Mouse (Mus musculus) hindbrain, embryonic 16.5 days (tissue): ENCODE results near the gene Vcl. TPM values are rescaled to one million over a fixed set of nuclear protein-coding genes. Genes with fewer than 3 reads are reported as not detected.

Source experiments
- ATAC-seq: fragments of 200-750 bp; cut with Nextera tagmentation; 2 replicates; pipeline ENCODE4 v1.8.0; 2017; ENCODE audit warnings: moderate TSS enrichment, moderate library complexity
- H3K27ac ChIP-seq: fragments of 300-500 bp; sonication (generic); 2 replicates; pipeline ENCODE4 v1.5.1; 2014; ENCODE audit warnings: low read depth, mild to moderate bottlenecking, control low read depth, low read length, moderate library complexity
- H3K27me3 ChIP-seq: fragments of 300-500 bp; sonication (generic); replicated peaks from 2 replicates; pipeline ENCODE4 v1.6.1; 2014; ENCODE audit warnings: low read length; ENCODE audit not compliant: control insufficient read depth, insufficient read depth
- H3K36me3 ChIP-seq: fragments of 300-500 bp; sonication (generic); 2 replicates; pipeline ENCODE4 v1.6.1; 2014; ENCODE audit warnings: mild to moderate bottlenecking, low read length, moderate library complexity, mixed read lengths; ENCODE audit not compliant: control insufficient read depth, insufficient read depth
- H3K4me1 ChIP-seq: fragments of 300-500 bp; sonication (generic); 2 replicates; pipeline ENCODE4 v1.6.1; 2014; ENCODE audit warnings: low read depth, low read length; ENCODE audit not compliant: control insufficient read depth, insufficient read depth
- H3K4me2 ChIP-seq: fragments of 300-500 bp; sonication (generic); 2 replicates; pipeline ENCODE4 v1.6.1; 2014; ENCODE audit warnings: mild to moderate bottlenecking, low read length, control low read depth, moderate library complexity
- H3K4me3 ChIP-seq: fragments of 300-500 bp; sonication (generic); 2 replicates; pipeline ENCODE4 v1.5.1; 2014; ENCODE audit warnings: mild to moderate bottlenecking, low read length, control low read depth, moderate library complexity
- H3K9ac ChIP-seq: fragments of 300-500 bp; sonication (generic); 2 replicates; pipeline ENCODE4 v1.6.1; 2014; ENCODE audit warnings: low read depth, mild to moderate bottlenecking, control low read depth, low read length, moderate library complexity
- H3K9me3 ChIP-seq: fragments of 300-500 bp; sonication (generic); 2 replicates; pipeline ENCODE4 v1.6.1; 2014; ENCODE audit warnings: mild to moderate bottlenecking, low read length, moderate library complexity; ENCODE audit not compliant: control insufficient read depth
- WGBS: fragments of 180-500 bp; shearing (Covaris S2); extraction: QIAGEN DNeasy Blood & Tissue Kit; methylation state at CpG from one replicate; pipeline ENCODE4 v1.1.7; 2014; 5-methylcytosine and 5-hydroxymethylcytosine counted together
- polyA plus RNA-seq: library from polyadenylated mRNA; unstranded; fragments of >200 nt; fragmentation: Nextera tagmentation; extraction: Ambion mirVana; gene quantifications from 2 replicates; pipeline ENCODE4 v1.2.1, GENCODE M21; 2015

Gene Vcl
- polyA plus RNA-seq, 1 experiment from 2014 or later, result 14.8 TPM

DNA sequence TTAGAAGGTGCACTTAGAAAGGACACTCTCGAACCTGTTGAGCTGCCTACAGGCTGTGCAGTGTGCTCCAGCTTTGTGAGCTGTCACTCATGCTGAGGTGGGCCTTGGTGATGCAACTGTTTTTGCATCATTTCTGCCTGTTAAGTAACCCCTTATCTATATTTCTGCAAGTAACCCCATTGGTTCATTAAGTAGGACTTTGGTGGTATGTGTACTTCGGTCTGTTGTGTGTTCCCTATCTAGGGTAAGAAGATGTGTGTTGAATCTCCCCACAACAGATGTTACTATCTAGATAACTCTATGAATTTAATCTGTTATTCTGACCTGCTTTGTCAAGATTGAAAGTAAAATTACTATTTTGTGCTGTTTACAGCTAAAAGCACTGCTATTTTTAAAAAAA is 17.4 kb upstream of the Vcl start:
- no peak for ATAC-seq
- WGBS, result 87% methylated on average over 2 of the region's 2 CpGs

GRCm38 (mm10) chr14:20914415-20914814 is 14.8 kb upstream of the Vcl start:
- peak; percentile 50; the same call in 1 of the 2 replicates for ATAC-seq
- 52% methylated on average over 2 of the region's 2 CpGs for WGBS
- no peaks in the 10 kb centered on the region for H3K36me3 ChIP-seq

More for the DNA sequence above, 17.4 kb upstream of the Vcl start:
- Histone ChIP-seq H3K27me3 (no peaks in the 10 kb centered on the region), H3K4me3 (no peak overlapping the region), H3K27ac (no peak overlapping the region), H3K4me1 (no peaks in the 10 kb centered on the region), H3K9me3 (no peaks in the 10 kb centered on the region), H3K9ac (no peak overlapping the region), H3K36me3 (no peaks in the 10 kb centered on the region), H3K4me2 (no peak overlapping the region)

DNA sequence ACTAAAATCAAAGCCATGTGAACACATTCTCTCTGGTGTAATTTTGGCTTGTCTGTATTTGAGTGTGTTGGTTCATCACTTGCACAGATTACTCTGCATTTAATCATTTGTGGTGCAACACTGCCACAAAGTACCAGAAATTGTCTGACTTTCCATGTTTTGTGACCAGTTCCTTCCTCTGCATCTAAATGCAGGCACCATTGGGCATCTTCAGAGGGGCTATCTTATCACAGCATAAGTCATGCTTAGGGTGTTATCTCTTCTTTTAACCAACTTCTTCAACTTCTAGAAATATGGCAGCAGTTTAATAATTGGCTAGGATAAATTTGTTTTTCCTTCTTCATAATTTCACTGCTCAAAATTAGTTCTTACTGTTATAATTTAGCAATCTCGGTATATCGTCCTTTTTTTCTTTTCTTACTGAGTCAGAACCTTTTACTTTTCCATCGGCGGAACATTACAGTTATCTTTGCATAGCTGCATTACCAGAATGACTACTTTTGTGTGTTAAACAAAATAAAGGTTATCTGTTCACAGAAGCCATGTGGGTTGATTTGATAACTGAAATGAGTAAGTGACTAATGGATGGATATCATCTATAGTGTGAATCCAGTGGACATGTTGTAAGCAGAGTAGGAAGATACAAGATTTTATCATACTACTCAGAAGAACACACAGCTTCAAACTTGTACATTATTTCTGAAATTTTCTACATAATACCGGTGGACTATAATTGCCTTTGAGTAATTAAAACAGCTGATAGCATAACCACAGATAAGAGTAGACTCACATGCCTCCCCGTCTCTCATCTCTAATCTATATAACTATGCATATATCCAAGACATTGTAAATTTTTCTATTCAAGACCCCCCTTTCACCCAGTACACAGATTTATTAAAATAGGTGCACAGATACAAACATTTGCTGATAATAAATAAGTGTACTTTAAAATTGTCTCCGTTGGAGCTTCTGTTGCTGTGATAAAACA is 12.3 kb upstream of the Vcl start:
- no peak overlapping the region for H3K4me2 ChIP-seq
- H3K27me3 ChIP-seq, result no peaks in the 10 kb centered on the region
- ATAC-seq, result no peak
- H3K9ac ChIP-seq, result no peak overlapping the region
- no peak overlapping the region for H3K4me3 ChIP-seq
- H3K9me3 ChIP-seq, result no peaks in the 10 kb centered on the region
- no peak overlapping the region for H3K27ac ChIP-seq
- H3K36me3 ChIP-seq, result no peaks in the 10 kb centered on the region
- 93% methylated on average over 7 of the region's 7 CpGs for WGBS
- no peaks in the 10 kb centered on the region for H3K4me1 ChIP-seq

More at GRCm38 (mm10) chr14:20914415-20914814, 14.8 kb upstream of the Vcl start:
- H3K9ac ChIP-seq, result no peak overlapping the region
- H3K27ac ChIP-seq, result no peak overlapping the region
- H3K9me3 ChIP-seq, result no peaks in the 10 kb centered on the region
- H3K4me3 ChIP-seq, result no peak overlapping the region
- H3K27me3 ChIP-seq, result no peaks in the 10 kb centered on the region
- H3K4me1 ChIP-seq, result no peaks in the 10 kb centered on the region
- no peak overlapping the region for H3K4me2 ChIP-seq

- 88% methylated on average over 5 of the region's 5 CpGs for WGBS
- Histone ChIP-seq H3K9ac (no peak overlapping the region), H3K36me3 (no peaks in the 10 kb centered on the region), H3K27me3 (no peaks in the 10 kb centered on the region), H3K4me2 (no peak overlapping the region), H3K9me3 (no peaks in the 10 kb centered on the region), H3K27ac (no peak overlapping the region), H3K4me3 (no peak overlapping the region), H3K4me1 (no peaks in the 10 kb centered on the region)
- ATAC-seq, result no peak
Measured at GRCm38 (mm10) chr14:20924071-20924789, 5.0 kb upstream of the Vcl start.

DNA sequence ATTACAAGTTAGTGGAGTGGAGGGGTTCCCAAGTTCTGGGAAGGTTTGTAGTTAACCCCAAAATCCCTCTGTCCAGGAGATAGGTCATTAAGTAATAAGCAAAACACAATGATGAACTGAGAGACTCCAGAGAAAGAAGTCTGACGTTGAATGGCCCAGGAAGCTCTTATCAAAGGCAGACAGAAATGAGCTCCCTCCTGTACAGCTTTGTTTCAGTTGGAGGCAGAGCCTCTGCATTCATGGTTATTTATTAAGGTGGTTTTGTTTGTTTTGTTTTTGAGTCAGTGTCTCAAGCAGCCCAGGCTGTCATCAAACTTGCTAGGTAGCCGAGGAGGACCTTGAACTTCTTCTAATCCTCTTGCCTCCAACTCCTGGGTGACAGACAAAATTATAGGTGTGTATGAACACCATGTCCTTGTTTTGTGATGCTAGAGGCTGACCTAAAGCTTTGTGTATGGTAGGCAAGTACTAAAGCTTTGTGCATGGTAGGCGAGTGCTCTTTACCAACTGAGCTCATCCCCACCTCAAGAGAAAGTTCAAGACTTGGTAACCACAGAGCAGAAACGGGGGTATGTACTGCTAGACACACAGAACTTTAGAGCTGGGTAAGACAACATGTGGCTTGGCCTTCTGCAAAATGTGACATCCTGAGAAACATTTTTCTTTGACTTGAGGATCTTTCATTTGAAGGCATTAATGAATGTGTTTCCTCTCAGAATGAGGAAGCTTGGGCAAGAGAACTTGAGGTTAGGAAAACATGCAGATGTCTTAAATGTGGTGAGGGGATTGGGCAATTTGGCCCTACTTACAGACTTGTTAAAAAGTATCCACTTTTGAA is 1.5 kb upstream of the Vcl start:
- peaks cover 14% of the 10 kb centered on the region for H3K4me1 ChIP-seq
- H3K27ac ChIP-seq, result no peak overlapping the region
- no peak overlapping the region for H3K9ac ChIP-seq
- no peaks in the 10 kb centered on the region for H3K36me3 ChIP-seq
- no peaks in the 10 kb centered on the region for H3K27me3 ChIP-seq
- H3K9me3 ChIP-seq, result no peaks in the 10 kb centered on the region
- H3K4me2 ChIP-seq, result no peak overlapping the region
- ATAC-seq, result no peak
- 89% methylated on average over 4 of the region's 4 CpGs for WGBS
- H3K4me3 ChIP-seq, result no peak overlapping the region

GRCm38 (mm10) chr14:20928308-20928685 is 901 bp upstream of the Vcl start:
- no peak for ATAC-seq
- 23% methylated on average over 4 of the region's 4 CpGs for WGBS

DNA sequence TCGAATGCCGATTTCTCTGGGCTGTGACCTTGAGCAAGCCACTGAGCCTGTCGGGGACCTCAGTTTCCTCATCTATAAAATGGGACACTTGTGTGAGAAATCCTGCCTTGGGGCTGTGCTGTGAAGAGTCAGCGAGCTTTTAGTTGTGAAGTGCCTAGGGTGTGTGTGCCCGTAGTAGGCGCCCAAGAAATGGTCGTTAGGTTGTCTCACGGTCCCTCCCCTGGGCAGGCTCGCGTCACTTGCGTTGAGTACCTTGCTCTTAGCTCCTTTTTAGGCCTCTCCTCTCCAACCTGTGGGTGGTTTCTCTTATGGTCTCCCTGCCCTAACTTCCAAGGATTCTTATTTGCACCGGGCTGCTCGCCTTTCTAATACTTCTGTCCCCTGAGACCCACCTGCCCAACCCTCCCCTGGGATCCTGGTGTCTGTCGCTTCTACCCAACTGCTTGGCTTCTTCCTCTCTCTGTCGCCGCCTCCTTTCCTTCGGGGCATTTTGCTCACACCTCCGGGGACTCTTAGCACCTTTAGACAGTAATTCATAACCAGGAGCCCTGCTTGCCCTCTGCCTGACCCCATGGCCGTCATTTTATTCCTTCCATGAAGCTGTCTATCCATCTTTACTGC is 726 bp downstream of the Vcl start:
- ATAC-seq, result peak; percentile 3; the same call in 1 of the 2 replicates
- Histone ChIP-seq H3K4me1 (peaks cover 14% of the 10 kb centered on the region), H3K36me3 (no peaks in the 10 kb centered on the region), H3K4me2 (peak overlapping the region; percentile 79), H3K9ac (peak overlapping the region; percentile 86), H3K27ac (peak overlapping the region; percentile 85), H3K9me3 (no peaks in the 10 kb centered on the region), H3K4me3 (peak overlapping the region; percentile 98), H3K27me3 (no peaks in the 10 kb centered on the region)
- WGBS, result under 1% methylated on average over 19 of the region's 19 CpGs

More at GRCm38 (mm10) chr14:20928308-20928685, 901 bp upstream of the Vcl start:
- Histone ChIP-seq H3K36me3 (no peaks in the 10 kb centered on the region), H3K4me2 (peak overlapping the region; percentile 62), H3K4me1 (peaks cover 14% of the 10 kb centered on the region), H3K27ac (peak overlapping the region; percentile 37), H3K9ac (no peak overlapping the region), H3K27me3 (no peaks in the 10 kb centered on the region), H3K4me3 (peak overlapping the region; percentile 98), H3K9me3 (no peaks in the 10 kb centered on the region)

DNA sequence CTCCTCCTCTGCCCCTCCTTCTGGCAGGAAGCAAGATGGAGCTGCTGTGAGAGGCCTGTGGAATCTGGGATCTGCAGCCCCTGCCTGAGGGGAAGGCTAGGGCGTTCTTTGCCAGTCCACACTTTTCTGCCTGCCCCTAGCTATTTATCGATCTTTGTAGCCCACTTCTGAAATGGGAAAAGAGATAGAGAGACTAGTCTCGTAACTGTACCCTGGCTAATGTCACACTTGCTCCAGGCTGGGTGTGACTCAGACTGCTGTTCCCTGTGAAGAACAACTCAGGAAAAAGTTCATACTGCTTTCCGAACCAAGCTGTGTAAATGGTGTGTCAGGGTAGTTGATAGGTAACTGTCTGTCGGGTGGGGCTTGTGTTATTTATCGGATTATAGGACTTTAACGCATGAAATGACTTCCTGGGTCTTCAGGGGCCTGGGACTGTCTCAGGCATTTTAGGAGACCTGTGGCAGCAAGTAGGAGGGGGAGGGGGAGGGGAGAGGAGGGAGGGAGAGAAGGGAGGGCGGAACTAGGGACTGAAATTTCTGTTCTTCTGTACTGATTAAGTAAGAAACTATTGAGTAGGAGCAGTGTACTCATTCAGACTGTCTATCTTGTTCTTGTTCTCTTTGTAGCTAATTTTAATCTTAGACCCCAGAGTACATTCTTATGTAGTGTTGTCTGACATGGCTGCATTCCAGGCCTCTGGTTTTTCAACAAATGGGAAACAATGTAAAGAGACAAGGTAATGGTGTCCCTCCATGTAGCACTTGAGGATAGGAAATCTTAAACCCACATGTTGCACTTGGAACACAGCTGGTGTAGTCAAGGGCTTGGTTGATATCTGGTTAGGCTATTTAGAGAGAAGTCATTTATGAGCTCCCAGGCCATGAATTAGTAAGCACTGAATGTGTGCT is 1.5 kb downstream of the Vcl start:
- no peak for ATAC-seq
- WGBS, result 34% methylated on average over 8 of the region's 8 CpGs

More for the DNA sequence above, 1.5 kb downstream of the Vcl start:
- Histone ChIP-seq H3K27me3 (no peaks in the 10 kb centered on the region), H3K27ac (0 out of 2 replicates have a peak overlapping the region, but pooled peaks have one; percentile 18), H3K4me1 (peaks cover 14% of the 10 kb centered on the region), H3K36me3 (no peaks in the 10 kb centered on the region), H3K4me2 (peak overlapping the region; percentile 79), H3K9ac (peak overlapping the region; percentile 86), H3K4me3 (peak overlapping the region; percentile 98), H3K9me3 (no peaks in the 10 kb centered on the region)
